8 mouse cellular contexts compared by ENCODE assay signal in genomic region chr8:124349663-124350062, GRCm38 (mm10).
A peak's percentile ranks its signal among the peaks of the same experiment; 100 is the strongest.
DNase-seq lines count a peak whose midpoint lies in the region; ATAC-seq lines count a peak whose summit lies in the region.

No protein-coding gene starts in this region.

- DNase-seq in R1 (ENCODE audit: low read depth, low spot score), result peak; percentile 60
- peak; percentile 79 for DNase-seq in cerebellum, adult 11 months
- peak; percentile 77 to 79 for DNase-seq in left cerebral cortex, postnatal 10 days (ENCODE audit: extremely low spot score in 1 of 2, low spot score in 2 of 2)
- DNase-seq in midbrain, embryonic 11.5 days (ENCODE audit: low spot score, missing footprints), result peak; percentile 99
- peak; percentile 97 for DNase-seq in right cerebral cortex, postnatal 4 days

- intact Hi-C loops in left cerebral cortex, postnatal 10 days (cut with DNase I), result loop anchor here (1.0 to 10.0 kb wide), 4 partner anchors 117 to 555 kb away; partner anchors contain the start of gene Galnt2

- H3K4me1 ChIP-seq in forebrain, embryonic 16.5 days (replicated peaks; ENCODE audit: control insufficient read depth, insufficient read depth, low read length), result no peaks in the 10 kb centered on the region
- no peaks in the 10 kb centered on the region for H3K4me1 ChIP-seq in midbrain, embryonic 11.5 days (ENCODE audit: control insufficient read depth, insufficient read depth, low read length)

- H3K9me3 ChIP-seq in forebrain, embryonic 16.5 days (ENCODE audit: control insufficient read depth, low read length), result no peaks in the 10 kb centered on the region
- H3K9me3 ChIP-seq in midbrain, embryonic 11.5 days (ENCODE audit: control insufficient read depth, low read length), result no peaks in the 10 kb centered on the region

- H3K36me3 ChIP-seq in forebrain, embryonic 16.5 days (ENCODE audit: control insufficient read depth, insufficient read depth), result peaks cover 3% of the 10 kb centered on the region; the same call in 1 of the 2 replicates
- H3K36me3 ChIP-seq in midbrain, embryonic 11.5 days (ENCODE audit: control insufficient read depth, insufficient read depth, low read length), result 0 out of 2 replicates have a peak, but pooled peaks cover 4% of the 10 kb centered on the region

- H3K27me3 ChIP-seq in forebrain, embryonic 16.5 days (replicated peaks; ENCODE audit: control insufficient read depth, insufficient read depth, low read length), result no peaks in the 10 kb centered on the region
- H3K27me3 ChIP-seq in midbrain, embryonic 11.5 days (ENCODE audit: control insufficient read depth, insufficient read depth, low read length), result no peaks in the 10 kb centered on the region

- H3K4me3 ChIP-seq in forebrain, embryonic 16.5 days (replicated peaks; ENCODE audit: low read length), result no peak overlapping the region
- no peak overlapping the region for H3K4me3 ChIP-seq in midbrain, embryonic 11.5 days (ENCODE audit: low read depth, low read length)

- no peak overlapping the region for H3K4me2 ChIP-seq in forebrain, embryonic 16.5 days (ENCODE audit: low read length)
- H3K4me2 ChIP-seq in midbrain, embryonic 11.5 days, result no peak overlapping the region

- H3K9ac ChIP-seq in forebrain, embryonic 16.5 days (replicated peaks; ENCODE audit: low read depth, low read length), result no peak overlapping the region
- H3K9ac ChIP-seq in midbrain, embryonic 11.5 days (ENCODE audit: low read length), result no peak overlapping the region

- 35% methylated on average over 7 of the region's 7 CpGs for WGBS in forebrain, embryonic 16.5 days
- 39% methylated on average over 7 of the region's 7 CpGs for WGBS in midbrain, embryonic 11.5 days

- no peak overlapping the region for H3K27ac ChIP-seq in forebrain, embryonic 16.5 days (ENCODE audit: low read length)
- H3K27ac ChIP-seq in midbrain, embryonic 11.5 days (ENCODE audit: low read depth, low read length), result no peak overlapping the region

- ATAC-seq in forebrain, embryonic 16.5 days, result peak; percentile 56
- ATAC-seq in inflammation-experienced regulatory T-cells, adult 6 months, result peak; percentile 33
- ATAC-seq in midbrain, embryonic 11.5 days (ENCODE audit: low FRiP score), result peak; percentile 49; the same call in 1 of the 2 replicates
- no peak for ATAC-seq in activated CD4-positive, CD25-positive, alpha-beta regulatory T cell, adult 4 months
